Mouse (Mus musculus): ENCODE measurements at regions not wholly inside any gene's neighbourhood (a gene's known extent, or its start where the extent isn't known, plus 50 kb on each side); places are given as distances from the start of the nearest gene placed in this dataset.

DNA sequence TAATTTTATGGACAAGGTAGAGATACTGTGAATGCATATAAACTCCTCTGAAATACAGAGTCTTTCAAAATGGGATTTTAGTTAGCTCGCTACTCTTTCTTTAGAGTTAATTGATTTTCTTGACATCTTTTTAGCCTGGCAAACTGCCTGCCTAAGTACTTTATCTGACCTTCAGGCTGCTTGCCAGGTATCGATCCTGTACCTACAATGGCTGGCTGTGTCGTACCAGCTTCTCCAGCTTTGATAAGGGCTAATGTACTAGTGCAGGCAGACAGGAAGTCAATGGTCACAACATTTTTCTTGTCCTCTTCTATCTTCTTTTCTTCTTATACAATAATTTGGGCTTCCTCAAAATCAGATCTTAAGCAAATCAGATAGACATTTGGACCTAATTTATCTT lies 409.4 kb upstream of the Acvr2a start:
- intact Hi-C loops (cut with DNase I) = loop anchor here (10.0 kb wide), 1 partner anchor 410 kb away; the partner anchor contains the start of gene Acvr2a
- no peak for DNase-seq

DNA sequence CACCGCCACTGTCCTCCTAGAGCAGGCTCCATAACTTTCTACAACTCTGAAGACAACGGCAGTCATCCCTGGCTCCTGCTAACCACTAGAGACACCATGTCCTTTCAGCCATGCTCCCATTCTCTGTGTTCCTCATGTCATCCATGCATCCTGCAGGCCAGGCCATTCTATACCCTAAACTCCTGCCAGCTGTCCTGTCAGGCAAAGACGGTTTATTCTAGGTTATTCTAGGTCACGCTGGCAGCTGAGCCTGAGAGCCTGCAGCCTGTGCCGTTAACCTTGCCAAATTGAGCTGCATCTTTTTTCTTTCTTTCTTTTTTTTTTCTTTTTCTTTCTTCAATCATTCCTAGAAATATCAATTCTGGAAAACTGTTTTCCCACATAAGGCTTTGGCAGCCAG lies 406.0 kb upstream of the Acvr2a start:
- peak; percentile 17 to 26 for DNase-seq
- intact Hi-C loops (cut with DNase I) = loop anchor here (10.0 kb wide), 1 partner anchor 407 kb away; the partner anchor contains the start of gene Acvr2a

DNA sequence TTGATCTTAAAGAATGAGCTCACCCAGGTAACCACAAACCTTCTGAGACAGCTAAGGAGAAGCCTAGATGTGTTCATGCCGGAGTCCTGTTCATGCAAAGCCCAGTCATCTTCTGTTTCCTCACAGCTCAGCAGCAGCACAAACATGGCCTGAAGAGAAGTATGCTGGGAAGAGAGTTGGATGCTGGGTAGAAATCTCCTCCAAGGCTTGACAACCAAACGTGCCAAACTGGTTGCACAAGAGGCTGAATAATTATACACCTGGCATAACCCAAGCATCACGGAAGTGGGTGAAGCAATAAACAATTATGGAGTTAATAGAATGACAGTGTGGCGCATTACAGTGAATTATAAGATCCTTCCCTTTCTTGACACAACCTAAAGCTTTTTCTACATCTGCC lies 404.0 kb upstream of the Acvr2a start:
- no peak for DNase-seq
- intact Hi-C loops (cut with DNase I) = loop anchor here (10.0 kb wide), 1 partner anchor 405 kb away; the partner anchor contains the start of gene Acvr2a

- intact Hi-C loops (cut with DNase I) = no loop called here
- no peak for DNase-seq
Measured at GRCm38 (mm10) chr2:48411392-48411791, 402.5 kb upstream of the Acvr2a start.

GRCm38 (mm10) chr2:48412683-48413440 lies 401.0 kb upstream of the Acvr2a start:
- intact Hi-C loops (cut with DNase I) = no loop called here

DNA sequence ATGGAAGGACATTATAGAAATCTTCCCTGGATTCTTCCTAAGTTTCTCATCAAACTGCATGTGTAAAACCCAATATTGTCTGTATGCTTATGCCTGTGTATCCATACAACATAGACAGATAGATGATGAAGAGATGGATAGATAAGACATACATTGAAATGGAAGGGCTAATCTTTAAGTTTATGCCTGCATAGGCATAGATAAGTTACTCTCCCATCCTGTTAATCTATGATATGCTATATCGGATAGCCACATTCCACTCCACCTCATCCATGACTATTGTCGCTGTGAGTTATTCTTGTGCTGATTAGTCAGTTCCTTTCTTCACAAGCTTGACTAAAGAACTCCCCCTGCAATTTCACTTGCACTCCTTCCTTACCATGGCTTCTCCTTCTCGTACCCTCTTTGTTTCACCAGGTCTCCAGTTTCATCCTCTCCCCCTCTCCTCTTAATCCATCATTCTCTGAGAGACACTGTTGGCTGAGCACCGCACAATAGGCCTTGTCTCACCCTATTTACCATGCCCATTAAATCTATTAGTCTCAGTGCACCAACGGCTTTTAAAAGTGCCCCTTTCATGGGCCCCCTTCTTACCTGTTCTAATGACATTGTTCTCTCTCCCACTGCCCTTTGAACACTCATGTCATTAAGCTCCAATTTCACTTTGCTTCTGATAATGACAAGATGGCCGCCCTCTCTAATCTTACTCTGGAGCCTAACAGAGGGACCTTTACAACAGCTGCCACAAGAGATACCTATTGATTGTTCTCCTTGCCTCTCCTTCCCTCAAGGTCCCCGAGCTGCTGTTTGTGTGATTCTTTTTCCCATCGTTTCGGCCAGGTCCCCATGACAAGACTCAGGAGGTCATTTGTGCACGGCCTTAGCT lies 399.1 kb upstream of the Acvr2a start:
- no peak for DNase-seq
- intact Hi-C loops (cut with DNase I) = no loop called here

More at GRCm38 (mm10) chr2:48412683-48413440, 401.0 kb upstream of the Acvr2a start:
- DNase-seq = no peak

- no peak for DNase-seq
- intact Hi-C loops (cut with DNase I) = no loop called here
Measured at GRCm38 (mm10) chr2:48416207-48416750, 397.6 kb upstream of the Acvr2a start.

DNA sequence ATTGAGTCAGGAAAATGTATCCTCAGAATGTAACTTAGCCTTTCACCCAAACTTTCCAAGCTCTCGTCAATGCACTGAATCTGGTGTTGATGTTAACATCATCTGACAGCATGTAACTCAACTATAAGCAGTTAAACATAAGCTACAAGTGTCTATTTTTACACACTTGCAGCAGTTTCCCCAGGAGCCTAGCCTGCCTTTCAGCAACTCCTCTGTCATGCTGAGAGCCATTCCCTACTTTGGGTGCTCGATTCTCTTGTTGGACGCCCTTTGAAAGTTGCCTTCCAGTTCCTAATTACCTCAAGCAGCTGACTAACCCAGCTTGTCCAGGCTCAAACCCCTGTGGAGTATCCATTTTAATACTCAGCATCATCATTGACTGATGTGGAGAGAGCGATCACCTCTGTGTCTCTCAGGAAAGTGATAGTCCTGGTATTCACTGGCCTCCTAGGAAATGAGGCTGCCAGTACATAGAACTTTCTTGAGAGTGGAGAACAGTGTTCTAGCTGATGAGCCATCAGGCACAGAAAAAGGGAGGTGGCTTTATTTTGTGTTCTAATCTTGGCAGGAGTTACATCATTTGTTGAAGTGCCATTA lies 396.8 kb upstream of the Acvr2a start:
- intact Hi-C loops (cut with DNase I) = no loop called here
- no peak for DNase-seq

GRCm38 (mm10) chr2:48420791-48421190 lies 393.1 kb upstream of the Acvr2a start:
- DNase-seq = no peak

DNA sequence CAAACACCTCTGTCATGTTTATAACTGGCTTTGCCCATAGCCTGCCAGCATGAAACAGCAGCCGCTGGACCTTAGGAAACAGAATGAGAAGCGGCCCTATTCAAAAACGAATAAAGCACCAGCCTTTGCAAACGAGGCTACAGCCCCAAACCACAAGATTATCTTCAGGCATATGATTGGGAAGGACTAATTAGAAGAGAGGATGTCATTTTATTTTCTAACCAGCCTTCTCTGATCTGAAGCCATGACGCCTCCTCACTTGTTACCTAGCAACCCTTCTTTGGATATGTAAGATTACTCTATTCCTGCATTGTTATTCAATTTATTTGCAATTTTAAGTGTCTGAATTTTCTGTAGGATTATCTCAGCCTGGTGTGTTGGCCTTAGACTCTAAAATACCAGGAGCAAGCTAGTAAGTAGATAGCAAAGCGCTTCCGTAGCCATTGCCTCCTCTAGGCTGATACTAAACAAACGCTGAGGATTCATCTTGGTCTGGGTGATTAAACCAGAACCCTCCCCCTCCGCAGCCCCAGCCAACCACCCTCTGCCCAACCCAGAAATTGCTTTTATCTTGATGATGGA lies 390.0 kb upstream of the Acvr2a start:
- DNase-seq = no peak
- intact Hi-C loops (cut with DNase I) = no loop called here

More at GRCm38 (mm10) chr2:48420791-48421190, 393.1 kb upstream of the Acvr2a start:
- intact Hi-C loops (cut with DNase I) = no loop called here

DNA sequence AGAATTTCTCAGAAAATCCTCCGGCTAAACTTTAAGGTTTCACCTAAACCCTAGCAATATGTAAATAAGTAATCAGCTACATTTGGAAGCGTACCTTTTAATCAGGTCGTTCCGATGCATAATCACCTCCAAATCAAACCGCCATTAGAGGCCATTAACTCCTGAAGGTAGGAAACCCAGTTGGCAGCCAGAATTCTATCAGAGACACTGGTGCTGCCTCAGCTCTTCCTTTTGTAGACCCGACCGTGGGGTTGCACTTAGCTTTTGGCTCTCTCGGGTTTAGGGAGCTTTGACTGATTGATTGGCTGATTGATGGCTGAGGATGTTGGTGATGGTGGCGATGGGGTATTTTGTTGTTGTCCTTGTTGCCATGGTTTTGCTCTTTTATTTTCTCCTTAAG lies 389.3 kb upstream of the Acvr2a start:
- DNase-seq = no peak
- intact Hi-C loops (cut with DNase I) = no loop called here

GRCm38 (mm10) chr2:48425200-48426090 lies 388.5 kb upstream of the Acvr2a start:
- intact Hi-C loops (cut with DNase I) = no loop called here
- DNase-seq = no peak

- intact Hi-C loops (cut with DNase I) = no loop called here
- DNase-seq = no peak
Measured at GRCm38 (mm10) chr2:48432545-48432944, 381.4 kb upstream of the Acvr2a start.

- no peak for DNase-seq
- intact Hi-C loops (cut with DNase I) = no loop called here
Measured at GRCm38 (mm10) chr2:48441296-48441990, 372.5 kb upstream of the Acvr2a start.

- DNase-seq = no peak
- intact Hi-C loops (cut with DNase I) = no loop called here
Measured at GRCm38 (mm10) chr2:48441991-48442544, 371.8 kb upstream of the Acvr2a start.

DNA sequence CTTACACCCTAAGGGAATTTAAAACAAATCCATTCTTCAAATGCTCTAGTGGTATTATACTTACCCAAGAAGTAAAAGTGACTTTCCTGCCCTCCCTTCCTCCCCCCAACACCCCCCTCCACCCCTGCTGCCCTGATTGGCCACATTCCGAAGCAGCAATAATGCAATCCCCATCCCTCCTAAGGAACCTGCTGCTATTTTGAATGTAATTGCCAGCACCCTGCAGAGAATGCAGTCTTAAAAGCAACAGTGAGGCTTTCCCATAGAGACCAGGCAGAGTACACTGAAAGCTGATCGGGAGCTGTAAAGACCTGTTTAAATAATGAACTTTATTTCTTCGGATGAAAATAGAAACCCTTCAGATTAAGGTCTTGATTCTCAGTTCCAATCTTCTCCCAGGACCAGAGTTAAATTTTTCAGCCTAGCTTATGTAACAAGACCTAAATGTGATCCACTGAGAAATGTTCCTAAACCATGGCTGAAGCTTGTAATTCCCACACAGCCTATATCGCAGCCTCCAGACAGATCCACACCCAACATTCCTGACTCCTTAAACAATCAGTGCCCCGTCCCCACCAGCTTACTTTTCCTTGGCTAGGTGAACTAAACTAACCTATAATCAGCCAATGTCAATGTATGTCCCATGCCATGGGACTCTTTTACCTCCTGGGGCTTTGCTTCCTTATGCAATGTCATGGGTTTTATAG lies 367.9 kb upstream of the Acvr2a start:
- intact Hi-C loops (cut with DNase I) = no loop called here
- DNase-seq = no peak

GRCm38 (mm10) chr2:48446617-48447016 lies 367.3 kb upstream of the Acvr2a start:
- intact Hi-C loops (cut with DNase I) = no loop called here
- no peak for DNase-seq
